Mouse (Mus musculus) adrenal gland, adult 18-20 months (tissue): ENCODE measurements around the gene Magi2. TPM values are rescaled to one million over a fixed set of nuclear protein-coding genes. Genes with fewer than 3 reads are reported as not detected.

ENCODE experiments used
- DNase-seq, 2 experiments: peaks; one replicate each; pipeline ENCODE4 v3.0.0; 2021 to 2022; ENCODE audit warnings: low spot score in 2 of 2
- total RNA-seq, 2 experiments: library from RNA; stranded (reverse); gene quantifications; 1 replicate in 1 of 2; 2 replicates in 1 of 2; pipeline ENCODE4 v1.2.3; 2021

Gene Magi2
- total RNA-seq, 2 experiments from 2014 or later: 7.2 to 11.8 TPM

GRCm38 (mm10) chr5:20741936-20742335 lies 1515.1 kb downstream of the Magi2 start:
- DNase-seq: no peak

DNA sequence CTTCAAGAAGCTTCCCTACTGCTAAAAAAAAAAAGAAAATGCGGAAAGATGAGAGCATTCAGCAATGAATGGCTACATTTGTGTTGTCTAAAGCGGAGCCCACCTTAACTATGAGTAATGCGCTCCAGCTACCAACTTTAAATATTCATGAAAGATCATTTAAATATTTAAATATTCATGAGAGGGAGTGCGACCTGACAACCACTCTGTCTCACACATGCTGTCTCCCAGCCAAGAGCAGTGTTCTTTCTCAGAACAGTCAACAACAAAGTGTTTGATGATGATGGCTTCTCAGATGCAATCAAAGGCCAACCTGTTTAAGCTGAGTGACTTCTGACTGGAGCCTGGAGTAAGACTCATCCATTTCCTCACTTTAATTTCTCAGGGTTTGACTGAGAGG lies 1521.3 kb downstream of the Magi2 start:
- no peak for DNase-seq

DNA sequence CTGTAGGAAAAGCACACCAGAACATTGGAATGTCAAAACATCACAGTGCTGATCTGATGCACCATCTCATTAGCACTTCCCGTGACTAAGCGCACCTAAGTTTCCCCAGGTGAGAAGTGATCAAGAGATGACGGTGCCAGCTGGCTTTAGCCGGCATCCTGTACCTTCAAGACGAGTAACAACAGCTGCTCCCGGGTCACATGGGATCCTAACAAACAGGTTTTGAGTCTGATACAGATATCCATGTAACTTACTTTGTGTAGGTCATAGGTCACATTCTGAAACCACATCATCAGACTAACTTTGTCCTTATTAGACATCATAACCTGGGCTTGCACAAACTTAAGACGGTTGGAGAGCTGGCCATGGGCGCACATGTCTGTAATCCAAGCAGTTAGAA lies 1522.0 kb downstream of the Magi2 start:
- DNase-seq: no peak

DNA sequence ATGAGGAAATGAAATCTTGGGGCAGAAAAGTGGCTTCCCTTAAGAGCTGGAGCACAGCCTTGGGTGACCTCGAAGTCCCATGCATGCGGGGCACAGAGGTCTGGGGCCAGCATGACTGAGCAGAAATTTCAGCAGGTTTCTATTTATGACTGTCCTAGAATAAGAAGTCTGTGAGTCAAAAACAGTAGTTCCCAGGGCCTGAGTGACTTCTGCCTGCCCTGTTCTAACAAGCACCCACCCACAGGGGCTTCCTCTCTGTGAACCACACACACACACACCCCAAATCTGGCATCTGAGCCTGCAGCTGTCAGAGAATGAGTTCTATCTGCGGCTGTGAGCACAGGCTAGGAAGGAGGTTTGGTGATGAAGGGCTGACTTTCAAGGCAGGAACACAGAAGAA lies 1522.7 kb downstream of the Magi2 start:
- DNase-seq: no peak

DNA sequence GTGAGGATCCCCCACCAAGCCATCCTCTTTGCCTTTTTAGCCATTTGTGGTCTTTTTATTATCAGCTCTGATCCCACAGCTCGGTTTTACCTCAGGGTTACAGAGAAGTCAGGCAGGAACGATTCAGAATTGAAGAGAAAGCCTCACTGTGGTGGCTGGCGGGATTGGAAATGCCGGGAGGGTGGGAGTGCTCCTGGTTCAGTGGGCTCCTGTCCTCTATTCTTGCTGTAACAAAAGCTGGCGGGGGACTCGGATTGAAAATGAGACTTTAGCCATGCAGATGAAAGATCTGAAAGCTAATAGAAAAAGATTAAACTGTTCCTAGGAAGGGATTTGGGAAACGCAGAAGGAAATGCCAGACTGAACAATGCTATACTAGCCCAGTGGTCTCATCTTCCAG lies 1524.2 kb downstream of the Magi2 start:
- DNase-seq: no peak

DNA sequence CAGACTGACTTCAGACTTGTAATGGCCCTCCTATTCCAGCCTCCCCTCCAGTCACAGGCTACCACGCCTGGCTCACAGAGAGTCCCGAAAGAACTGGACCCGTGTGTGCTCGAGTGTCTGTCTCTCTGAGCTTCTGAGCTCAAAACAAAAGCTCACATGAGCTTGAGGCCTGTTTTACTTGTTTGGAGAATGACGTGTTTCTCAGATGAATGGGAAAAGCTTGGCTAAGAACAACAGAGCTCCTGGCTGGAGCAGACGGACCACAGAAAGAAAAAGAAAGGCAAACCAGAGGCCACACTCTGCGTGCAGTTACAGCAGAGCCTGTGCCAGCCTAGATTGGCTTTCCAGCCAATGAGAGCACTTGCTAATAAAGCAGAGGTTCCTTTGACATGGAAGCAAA lies 1524.9 kb downstream of the Magi2 start:
- DNase-seq: no peak

DNA sequence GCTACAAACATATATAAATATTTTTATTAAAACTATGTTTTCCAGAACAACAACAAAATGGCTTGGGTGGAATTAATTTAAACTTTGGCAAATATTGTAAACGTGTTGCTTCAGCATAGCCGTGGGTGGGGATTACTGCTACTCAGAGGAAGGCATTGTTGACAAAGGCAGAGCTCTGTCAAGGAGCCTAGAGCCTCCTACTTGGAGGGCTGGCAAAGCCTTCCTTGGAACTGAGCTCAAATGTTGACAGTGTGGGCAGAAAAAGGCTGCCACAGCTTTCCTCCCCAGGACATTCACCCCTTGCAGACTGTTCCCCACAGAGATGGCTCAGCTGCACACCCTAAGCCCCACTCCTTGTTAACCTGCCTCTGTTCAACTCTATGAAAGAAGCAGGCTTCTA lies 1526.3 kb downstream of the Magi2 start:
- no peak for DNase-seq

DNA sequence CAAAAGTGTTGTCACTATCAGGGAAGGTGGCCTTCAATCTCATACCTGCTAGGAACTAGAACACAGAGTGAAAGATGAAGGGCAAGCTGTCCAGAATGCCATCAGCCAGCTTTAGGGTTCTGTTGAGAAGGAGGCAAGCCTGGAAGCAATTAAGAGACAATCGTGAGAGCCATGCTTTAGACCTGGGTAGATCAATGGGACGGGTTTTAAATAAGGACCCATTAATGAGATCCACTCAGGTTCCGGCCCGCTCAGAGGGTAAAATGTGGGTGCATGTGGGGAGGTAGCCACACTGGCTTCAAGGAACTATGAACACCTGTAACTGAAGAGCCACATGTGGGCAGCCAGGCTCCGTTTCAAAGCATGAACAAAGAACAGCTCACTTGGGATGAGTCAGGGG lies 1527.1 kb downstream of the Magi2 start:
- DNase-seq: no peak
